Mouse (Mus musculus) C3H10T1/2 (cell line): ENCODE data around the gene Wasf2. TPM values are rescaled to one million over a fixed set of nuclear protein-coding genes. Genes with fewer than 3 reads are reported as not detected.

ENCODE experiments used
- polyA plus RNA-seq, 2 experiments: library from polyadenylated mRNA; unstranded; fragments of >200 nt; fragmentation: generic; extraction: Trizol; gene quantifications; one replicate each; pipeline ENCODE4 v1.2.1; 2012; ENCODE audit warnings: missing spikeins in 2 of 2

The Wasf2 gene
- 10 to 100 TPM in 1 of 2 experiments, 1 to 10 TPM in 1; 9.9 to 56.7 TPM for polyA plus RNA-seq

DNA sequence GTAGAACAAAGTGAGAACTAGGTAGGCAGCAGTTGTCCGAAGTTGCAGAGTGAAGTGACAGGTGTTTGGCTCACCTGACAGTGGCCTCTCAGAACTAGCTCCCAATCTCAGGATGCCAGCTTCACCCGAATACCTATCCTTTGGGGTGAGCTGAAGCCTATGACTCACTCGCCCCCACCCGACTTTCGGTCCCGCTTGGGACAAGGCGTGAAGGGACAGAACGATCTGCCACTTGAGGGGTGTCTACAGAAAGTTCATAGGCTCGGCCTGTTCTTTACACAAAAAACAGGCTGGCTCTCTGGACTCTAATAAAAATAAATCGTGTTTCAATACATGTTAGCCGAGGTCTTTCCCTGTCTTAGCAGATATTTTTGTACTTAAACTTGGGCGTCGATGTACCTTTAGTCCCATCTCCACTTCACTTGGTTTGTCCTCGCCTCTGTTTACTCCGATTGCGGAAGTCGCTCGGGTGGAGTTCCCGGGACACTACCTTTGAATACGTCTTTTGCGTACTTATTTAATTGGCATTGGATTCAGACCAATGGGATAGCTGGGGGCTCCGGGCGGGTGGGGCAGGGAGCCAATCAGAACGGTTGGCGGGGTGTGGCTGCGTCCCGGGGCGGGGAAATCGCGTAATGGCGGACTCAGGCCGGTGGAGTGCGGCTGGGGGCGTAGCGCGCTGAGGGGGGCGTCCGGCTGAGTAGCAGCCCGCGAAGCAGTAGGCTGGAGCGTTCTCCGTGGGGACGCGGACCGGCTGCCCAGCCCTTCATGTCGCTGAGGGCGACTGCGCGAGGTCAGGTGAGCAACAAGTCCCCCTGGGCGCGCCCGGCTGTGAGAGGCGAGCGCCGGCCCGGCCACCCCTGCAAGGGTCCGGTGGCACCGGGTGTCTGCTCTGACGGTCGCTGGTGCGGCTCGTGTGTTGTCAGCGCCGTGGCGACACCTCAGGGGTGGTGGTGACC lies at the start of gene Wasf2:
Wasf2 (plus strand) TSS at position 575 of the 959 bp plus-strand sequence.

DNA sequence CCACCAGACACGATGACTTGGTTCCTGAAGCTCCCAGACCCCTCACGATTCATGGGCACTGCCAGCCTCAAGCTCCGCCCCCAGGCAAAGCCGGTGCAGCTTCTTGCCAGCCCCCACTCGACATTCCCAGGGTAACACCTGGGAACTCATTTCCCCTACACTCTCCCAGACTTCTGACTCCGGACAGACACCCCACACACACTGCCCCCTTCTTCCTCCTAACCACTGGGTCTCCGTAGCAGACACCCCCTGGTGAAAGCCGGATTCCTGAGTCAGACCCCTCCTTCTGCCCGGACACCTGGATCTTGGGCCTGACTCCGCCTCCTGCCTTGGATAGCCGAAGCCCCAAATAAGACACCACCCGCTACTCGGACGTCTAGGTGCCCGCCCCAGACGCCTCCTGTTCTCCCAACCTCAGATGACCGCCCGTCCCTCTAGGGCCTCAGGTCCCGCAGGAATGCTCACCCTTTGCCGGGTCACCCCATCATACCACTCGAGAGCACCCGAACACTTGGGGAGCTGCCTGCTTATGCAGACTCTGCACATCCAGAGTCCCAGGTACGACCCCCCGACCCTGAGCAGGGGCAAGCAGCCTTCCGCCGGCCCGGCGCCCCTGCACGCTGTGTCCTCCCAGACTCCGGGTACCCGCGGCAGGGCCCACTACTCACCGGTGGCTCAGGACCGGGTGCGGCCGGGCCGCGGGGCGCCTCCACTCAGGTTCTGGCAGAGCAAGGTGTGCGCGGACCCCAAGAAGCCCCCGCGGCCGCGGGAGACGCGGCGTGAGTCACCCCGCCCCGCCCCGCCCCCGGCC lies 81.7 kb downstream of the Wasf2 start, which contains the start of the genes Cd164l2 and Gpr3:
Cd164l2 (plus strand) TSS at position 381 of the 811 bp plus-strand sequence.
Gpr3 (minus strand) TSS at position 786 of the 811 bp plus-strand sequence.

DNA sequence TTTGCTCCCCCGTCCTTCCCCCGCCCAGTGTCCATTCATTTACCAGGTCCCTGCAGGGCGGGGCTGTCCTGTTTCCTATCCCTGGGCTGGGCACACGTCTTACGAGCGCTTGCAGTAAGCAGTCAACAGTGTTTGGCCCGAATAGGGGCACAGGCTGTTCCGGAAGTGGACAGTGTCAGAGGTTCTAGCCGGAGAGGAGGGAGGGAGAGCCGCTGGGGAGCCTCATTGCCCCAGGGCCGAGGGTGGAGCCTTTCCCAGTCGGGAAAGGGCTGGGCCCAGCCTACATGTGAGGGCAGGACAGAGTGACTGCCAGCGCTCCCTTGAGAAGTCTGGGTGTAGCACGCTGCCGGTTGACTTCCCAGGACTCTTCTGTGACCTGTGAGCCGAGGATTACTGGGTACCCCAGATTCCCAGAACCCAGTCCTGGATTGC lies 110.2 kb downstream of the Wasf2 start, which contains the start of gene Map3k6:
Map3k6 (plus strand) TSS at position 329 of the 432 bp plus-strand sequence.

Other genes with a start within 250 kb of the Wasf2 start
- 10 to 100 TPM in 1 of 2 experiments, 1 to 10 TPM in 1; 2.7 to 22.1 TPM for gene Stx12, start 246.0 kb upstream of the Wasf2 start, polyA plus RNA-seq
- gene Fam76a, start 207.9 kb upstream of the Wasf2 start, polyA plus RNA-seq = 10 to 100 TPM in 1 of 2 experiments, 1 to 10 TPM in 1; 5.5 to 19.0 TPM
- gene Fgr, start 156.4 kb upstream of the Wasf2 start, polyA plus RNA-seq = under 1 TPM in 1 of 2 experiments, not detected in 1; 0.01 TPM
- 10 to 100 TPM in 1 of 2 experiments, 1 to 10 TPM in 1; 3.5 to 50.8 TPM for gene Ahdc1, start 119.2 kb upstream of the Wasf2 start, polyA plus RNA-seq
- under 1 TPM; 0.05 to 0.11 TPM for gene Cd164l2, start 81.6 kb downstream of the Wasf2 start, polyA plus RNA-seq
- under 1 TPM; 0.02 to 0.13 TPM for gene Gpr3, start 82.0 kb downstream of the Wasf2 start, polyA plus RNA-seq
- gene Map3k6, start 110.3 kb downstream of the Wasf2 start, polyA plus RNA-seq = 1 to 10 TPM in 1 of 2 experiments, under 1 TPM in 1; 0.74 to 1.4 TPM
- 1 to 10 TPM in 1 of 2 experiments, under 1 TPM in 1; 0.62 to 3.1 TPM for gene Sytl1, start 132.6 kb downstream of the Wasf2 start, polyA plus RNA-seq
- gene Tmem222, start 147.3 kb downstream of the Wasf2 start, polyA plus RNA-seq = 10 to 100 TPM; 54.9 to 80.1 TPM
- 10 to 100 TPM in 1 of 2 experiments, 1 to 10 TPM in 1; 9.9 to 23.1 TPM for gene Wdtc1, start 223.0 kb downstream of the Wasf2 start, polyA plus RNA-seq
- 10 to 100 TPM in 1 of 2 experiments, 1 to 10 TPM in 1; 6.0 to 25.5 TPM for gene Slc9a1, start 239.2 kb downstream of the Wasf2 start, polyA plus RNA-seq